Mouse (Mus musculus) midbrain, embryonic 16.5 days (tissue): ENCODE data around the gene Dnaaf1. TPM values are rescaled to one million over a fixed set of nuclear protein-coding genes. Genes with fewer than 3 reads are reported as not detected.

Experiments
- ATAC-seq: fragments of 200-750 bp; cut with Nextera tagmentation; 2 replicates; pipeline ENCODE4 v1.8.0; 2017; ENCODE audit warnings: moderate TSS enrichment
- H3K27ac ChIP-seq: fragments of 300-500 bp; sonication (generic); 2 replicates; pipeline ENCODE4 v1.5.1; 2014; ENCODE audit warnings: mild to moderate bottlenecking, low read length, mixed read lengths
- H3K27me3 ChIP-seq: fragments of 300-500 bp; sonication (generic); 2 replicates; pipeline ENCODE4 v1.6.1; 2014; ENCODE audit warnings: low read depth, low read length, mixed read lengths; ENCODE audit not compliant: control insufficient read depth, insufficient read depth
- H3K36me3 ChIP-seq: fragments of 300-500 bp; sonication (generic); 2 replicates; pipeline ENCODE4 v1.6.1; 2014; ENCODE audit warnings: mild to moderate bottlenecking, low read length, moderate library complexity, mixed read lengths; ENCODE audit not compliant: control insufficient read depth, insufficient read depth
- H3K4me1 ChIP-seq: fragments of 300-500 bp; sonication (generic); 2 replicates; pipeline ENCODE4 v1.6.1; 2014; ENCODE audit warnings: mild to moderate bottlenecking, low read length, mixed read lengths; ENCODE audit not compliant: control insufficient read depth, insufficient read depth
- H3K4me2 ChIP-seq: fragments of 300-500 bp; sonication (generic); 2 replicates; pipeline ENCODE4 v1.6.1; 2014; ENCODE audit warnings: mild to moderate bottlenecking, low read length, mixed read lengths
- H3K4me3 ChIP-seq: fragments of 300-500 bp; sonication (generic); 2 replicates; pipeline ENCODE4 v1.5.1; 2014; ENCODE audit warnings: low read depth, mild to moderate bottlenecking, low read length, moderate library complexity, mixed read lengths
- H3K9ac ChIP-seq: fragments of 300-500 bp; sonication (generic); 2 replicates; pipeline ENCODE4 v1.6.1; 2014; ENCODE audit warnings: low read depth, low read length, mixed read lengths
- H3K9me3 ChIP-seq: fragments of 300-500 bp; sonication (generic); replicated peaks from 2 replicates; pipeline ENCODE4 v1.6.1; 2014; ENCODE audit warnings: mild to moderate bottlenecking, low read length, mixed read lengths; ENCODE audit not compliant: control insufficient read depth, poor library complexity, severe bottlenecking
- WGBS: fragments of 180-500 bp; shearing (Covaris S2); extraction: QIAGEN DNeasy Blood & Tissue Kit; methylation state at CpG from one replicate; pipeline ENCODE4 v1.1.7; 2014; 5-methylcytosine and 5-hydroxymethylcytosine counted together
- polyA plus RNA-seq: library from polyadenylated mRNA; unstranded; fragments of >200 nt; fragmentation: Nextera tagmentation; extraction: Ambion mirVana; gene quantifications from 2 replicates; pipeline ENCODE4 v1.2.1, GENCODE M21; 2015

Gene Dnaaf1
- polyA plus RNA-seq, 1 experiment from 2014 or later, result 0.83 TPM

DNA sequence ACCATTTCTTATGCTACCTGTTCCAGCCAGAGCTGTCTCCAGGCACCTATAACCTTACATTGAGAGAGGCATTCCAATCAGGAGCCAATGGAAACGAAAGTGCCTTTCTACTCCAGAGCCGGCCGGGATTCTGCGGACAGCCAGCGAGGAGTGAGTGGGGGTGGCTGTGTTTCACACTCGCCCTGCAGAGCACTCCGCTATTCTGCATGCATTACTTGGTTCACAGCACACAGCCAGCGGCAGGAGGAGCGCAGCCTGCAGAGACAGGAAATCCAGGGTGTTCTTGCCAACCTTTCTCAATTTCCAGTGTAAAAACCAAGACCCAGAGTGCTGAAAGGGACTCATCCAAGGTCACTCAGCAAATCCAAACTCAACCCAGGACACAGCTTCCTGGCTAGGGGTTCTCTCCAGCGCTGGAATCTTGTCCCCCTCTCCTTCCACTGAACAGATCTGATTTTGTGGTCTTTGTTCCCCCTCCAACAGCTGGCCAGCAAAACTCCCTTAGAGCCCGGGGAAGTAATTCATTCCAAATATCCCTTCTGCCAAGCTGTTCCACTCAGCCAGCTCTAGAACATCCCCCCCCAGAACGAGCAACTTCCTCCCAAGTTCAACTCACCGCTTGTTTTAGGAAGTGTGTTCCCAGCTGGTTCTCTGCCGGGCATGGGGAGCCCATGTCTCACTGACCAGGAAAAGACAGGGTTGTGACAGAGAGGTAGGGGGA, 59.7 kb downstream of the Dnaaf1 start:
- Histone ChIP-seq H3K4me2 (no peak overlapping the region), H3K4me3 (no peak overlapping the region), H3K27ac (no peak overlapping the region), H3K9ac (no peak overlapping the region), H3K4me1 (peaks cover 4% of the 10 kb centered on the region; the same call in 1 of the 2 replicates), H3K9me3 (no peaks in the 10 kb centered on the region), H3K27me3 (peaks cover 9% of the 10 kb centered on the region; the same call in 1 of the 2 replicates), H3K36me3 (no peaks in the 10 kb centered on the region)
- 14% methylated on average over 14 of the region's 14 CpGs for WGBS
- no peak for ATAC-seq

DNA sequence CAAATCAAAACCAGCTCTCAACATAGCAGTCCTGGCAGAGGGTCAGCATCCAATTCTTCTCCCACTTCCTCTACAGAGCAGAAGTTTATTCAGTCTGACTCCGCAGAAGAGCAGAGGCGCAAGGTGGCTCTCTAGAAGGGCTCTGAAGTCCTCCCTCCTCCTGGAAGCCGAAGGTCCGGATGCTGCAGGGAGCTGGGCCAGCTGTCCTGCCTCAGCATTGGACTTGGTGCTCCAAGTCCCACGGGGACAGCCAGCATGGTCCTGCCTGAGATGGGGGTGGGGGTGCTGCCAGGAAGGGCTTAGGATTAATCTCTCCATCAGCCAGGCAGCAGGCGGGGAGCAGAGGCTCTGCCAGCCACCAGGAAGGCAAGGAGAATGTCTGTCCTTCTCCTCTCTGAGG, 60.3 kb downstream of the Dnaaf1 start, which contains the start of gene Kcng4:
TSS of gene Kcng4 (minus strand) at position 303 of the 400 bp plus-strand sequence.
- Histone ChIP-seq H3K4me1 (peaks cover 4% of the 10 kb centered on the region; the same call in 1 of the 2 replicates), H3K9ac (no peak within 1 kb of the TSS), H3K27ac (no peak within 1 kb of the TSS), H3K4me3 (no peak within 1 kb of the TSS), H3K27me3 (peaks cover 9% of the 10 kb centered on the region; the same call in 1 of the 2 replicates), H3K9me3 (no peaks in the 10 kb centered on the region), H3K36me3 (no peaks in the 10 kb centered on the region), H3K4me2 (no peak within 1 kb of the TSS)
- no peak for ATAC-seq
- WGBS, result 25% methylated on average over 6 of the region's 6 CpGs

DNA sequence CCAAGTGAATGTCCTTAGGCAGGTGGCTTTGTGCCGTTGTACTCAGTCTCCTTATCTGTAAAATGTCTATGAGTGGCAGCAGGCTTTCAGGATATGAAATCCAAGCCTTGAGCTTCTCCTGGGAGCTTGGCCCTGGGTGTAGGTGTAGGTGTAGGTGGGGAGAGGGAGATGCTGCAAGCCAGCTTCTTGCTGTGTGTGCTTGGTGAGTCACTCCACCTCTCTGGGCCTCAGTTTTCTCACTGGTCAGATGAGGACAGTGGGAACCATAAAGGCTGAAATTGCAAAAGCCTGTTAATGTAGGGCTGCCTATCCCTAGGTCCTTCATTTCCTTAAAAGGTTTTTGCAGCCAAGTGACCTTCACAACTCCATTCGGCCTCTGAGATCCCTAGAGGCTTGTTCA, 60.9 kb downstream of the Dnaaf1 start:
- Histone ChIP-seq H3K9me3 (no peaks in the 10 kb centered on the region), H3K27me3 (peaks cover 9% of the 10 kb centered on the region; the same call in 1 of the 2 replicates), H3K36me3 (no peaks in the 10 kb centered on the region), H3K9ac (no peak overlapping the region), H3K4me2 (no peak overlapping the region), H3K4me1 (peaks cover 4% of the 10 kb centered on the region; the same call in 1 of the 2 replicates), H3K27ac (no peak overlapping the region), H3K4me3 (no peak overlapping the region)
- WGBS, result 60% methylated on average over 2 of the region's 2 CpGs
- no peak for ATAC-seq

DNA sequence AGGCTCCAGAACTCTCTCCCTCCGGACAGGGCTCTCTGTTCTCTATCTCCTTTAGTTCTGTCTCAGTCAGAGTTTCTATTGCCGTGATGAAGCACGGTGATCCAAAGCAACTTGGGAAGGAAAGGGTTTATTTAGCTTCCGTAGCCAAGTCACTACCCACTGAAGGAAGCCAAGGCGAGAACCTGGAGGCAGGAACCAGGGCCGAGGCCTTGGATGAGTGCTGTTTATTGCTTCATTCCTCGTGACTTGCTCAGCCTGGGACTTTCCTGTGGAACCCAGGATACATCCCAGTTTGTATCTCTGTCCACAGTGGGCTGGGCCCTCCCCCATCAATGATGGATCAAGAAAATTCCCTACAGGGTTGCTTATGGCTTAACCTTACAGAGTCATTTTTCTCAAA, 61.7 kb downstream of the Dnaaf1 start:
- Histone ChIP-seq H3K9me3 (no peaks in the 10 kb centered on the region), H3K4me1 (peaks cover 4% of the 10 kb centered on the region; the same call in 1 of the 2 replicates), H3K4me2 (no peak overlapping the region), H3K36me3 (no peaks in the 10 kb centered on the region), H3K27ac (no peak overlapping the region), H3K9ac (no peak overlapping the region), H3K4me3 (no peak overlapping the region), H3K27me3 (peaks cover 9% of the 10 kb centered on the region; the same call in 1 of the 2 replicates)
- WGBS, result 72% methylated on average over 7 of the region's 7 CpGs
- no peak for ATAC-seq

DNA sequence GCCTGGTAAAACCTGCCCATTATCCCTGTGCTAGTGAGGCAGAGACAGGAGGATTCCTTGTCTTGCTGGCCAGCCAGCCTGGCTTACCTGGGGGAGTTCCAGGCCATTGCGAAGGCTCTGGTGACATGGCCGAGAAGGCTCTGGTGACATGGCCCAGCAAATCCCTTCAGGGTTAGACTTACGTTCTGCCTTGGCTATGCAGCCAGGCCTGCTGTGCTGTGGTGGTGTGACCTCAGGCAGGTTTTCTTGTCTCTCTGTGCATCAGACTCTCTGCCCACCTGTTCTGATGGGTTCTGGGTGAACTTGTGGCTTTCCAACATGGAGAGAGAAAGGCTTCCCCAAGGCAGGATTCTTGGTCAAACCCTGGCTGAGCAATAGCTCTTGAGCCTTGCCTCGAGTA, 62.3 kb downstream of the Dnaaf1 start:
- Histone ChIP-seq H3K4me2 (no peak overlapping the region), H3K27me3 (peaks cover 9% of the 10 kb centered on the region; the same call in 1 of the 2 replicates), H3K9ac (no peak overlapping the region), H3K36me3 (no peaks in the 10 kb centered on the region), H3K4me3 (no peak overlapping the region), H3K27ac (no peak overlapping the region), H3K9me3 (no peaks in the 10 kb centered on the region), H3K4me1 (peaks cover 4% of the 10 kb centered on the region; the same call in 1 of the 2 replicates)
- ATAC-seq, result no peak
- 87% methylated on average over 4 of the region's 4 CpGs for WGBS

DNA sequence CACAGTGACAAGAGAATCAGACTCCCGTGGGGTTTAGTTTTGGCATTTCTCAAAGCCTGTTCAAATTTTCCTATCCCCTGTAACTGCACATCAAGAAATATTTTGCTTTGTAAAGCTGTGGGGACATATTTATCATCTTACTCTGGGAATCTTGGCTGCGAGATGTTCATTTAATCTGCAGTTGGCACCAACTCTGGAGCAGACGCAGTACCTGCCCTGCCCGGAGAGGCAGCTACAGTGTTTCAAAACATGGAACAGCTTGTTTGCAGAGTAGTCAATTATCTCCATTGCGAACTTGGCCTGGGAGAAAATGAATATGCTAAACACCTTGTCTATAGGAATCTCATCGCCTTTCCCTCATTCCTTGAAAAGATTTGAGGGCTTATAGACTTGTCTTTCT, 63.2 kb downstream of the Dnaaf1 start:
- Histone ChIP-seq H3K4me3 (no peak overlapping the region), H3K9me3 (no peaks in the 10 kb centered on the region), H3K4me2 (no peak overlapping the region), H3K36me3 (no peaks in the 10 kb centered on the region), H3K27me3 (peaks cover 9% of the 10 kb centered on the region; the same call in 1 of the 2 replicates), H3K27ac (no peak overlapping the region), H3K4me1 (peaks cover 4% of the 10 kb centered on the region; the same call in 1 of the 2 replicates), H3K9ac (no peak overlapping the region)
- ATAC-seq, result no peak
- 73% methylated on average over 6 of the region's 6 CpGs for WGBS

DNA sequence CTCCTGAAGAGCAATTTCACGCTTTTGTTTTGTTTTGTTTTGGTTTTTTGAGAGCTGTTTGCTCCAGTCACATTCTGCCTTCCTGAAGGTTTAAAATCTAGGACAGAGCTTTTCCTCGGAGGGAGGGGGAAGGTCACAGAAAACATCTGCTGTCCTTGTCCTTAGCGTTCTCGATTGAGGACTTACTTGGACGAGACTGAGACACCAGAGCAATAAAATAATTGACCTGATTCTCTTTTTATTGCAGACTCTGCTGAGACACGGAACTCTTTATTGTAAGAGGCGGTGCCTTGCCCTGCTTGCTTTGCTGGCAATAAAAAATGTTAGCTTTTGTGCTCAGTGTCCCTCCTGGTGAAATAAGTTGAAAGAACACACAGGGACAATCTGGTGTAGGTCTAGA, 64.8 kb downstream of the Dnaaf1 start:
- Histone ChIP-seq H3K27ac (no peak overlapping the region), H3K9me3 (no peaks in the 10 kb centered on the region), H3K27me3 (peaks cover 4% of the 10 kb centered on the region; the same call in 1 of the 2 replicates), H3K4me2 (no peak overlapping the region), H3K36me3 (no peaks in the 10 kb centered on the region), H3K4me3 (no peak overlapping the region), H3K9ac (no peak overlapping the region), H3K4me1 (peaks cover 6% of the 10 kb centered on the region; the same call in 1 of the 2 replicates)
- WGBS, result 64% methylated on average over 7 of the region's 7 CpGs
- no peak for ATAC-seq

DNA sequence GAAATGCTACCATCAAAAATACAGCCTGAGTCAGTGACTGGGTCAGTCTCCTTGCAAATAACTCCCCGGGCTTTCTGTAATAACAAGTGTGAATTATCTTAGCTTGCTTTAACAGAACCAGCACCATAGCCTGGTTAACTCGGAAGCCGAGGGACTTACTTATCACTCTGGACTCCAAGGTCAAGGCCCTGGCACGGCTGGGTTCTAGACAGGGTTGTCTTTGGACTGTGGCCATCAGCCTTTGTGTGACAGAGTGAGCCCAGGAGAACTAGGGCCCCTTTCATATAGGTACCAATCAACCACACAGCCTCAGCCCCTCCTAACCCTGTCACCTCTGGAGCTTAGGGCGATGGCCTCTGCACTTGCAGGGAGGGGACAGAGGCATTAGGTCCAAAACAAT, 66.0 kb downstream of the Dnaaf1 start:
- no peaks in the 10 kb centered on the region for H3K36me3 ChIP-seq
- H3K27ac ChIP-seq, result no peak overlapping the region
- H3K9me3 ChIP-seq, result no peaks in the 10 kb centered on the region
- no peak overlapping the region for H3K9ac ChIP-seq
- H3K4me1 ChIP-seq, result peaks cover 4% of the 10 kb centered on the region; the same call in 1 of the 2 replicates
- WGBS, result 85% methylated on average over 5 of the region's 5 CpGs
- no peak for ATAC-seq
- H3K27me3 ChIP-seq, result no peaks in the 10 kb centered on the region
- no peak overlapping the region for H3K4me3 ChIP-seq
- H3K4me2 ChIP-seq, result no peak overlapping the region

DNA sequence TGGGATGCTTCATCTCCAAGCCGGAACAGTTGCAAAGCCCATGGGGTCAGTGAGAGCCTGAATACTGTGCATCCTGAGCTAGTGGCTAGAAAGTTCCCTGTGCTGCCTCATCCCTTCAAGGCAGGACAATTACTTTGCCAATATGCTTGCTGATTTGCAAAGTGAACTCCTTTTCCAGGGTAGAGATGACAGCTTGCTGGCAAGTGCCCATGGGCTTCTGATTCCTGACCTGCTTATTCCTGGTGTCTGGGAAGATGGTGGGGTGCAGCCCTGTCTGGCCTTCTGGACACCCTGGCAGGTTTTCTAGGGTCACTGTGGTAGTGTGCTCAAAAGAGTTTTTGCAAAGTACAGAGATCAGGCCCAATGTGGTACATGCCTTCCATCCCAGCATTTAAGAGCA, 67.9 kb downstream of the Dnaaf1 start:
- H3K27me3 ChIP-seq, result no peaks in the 10 kb centered on the region
- no peak overlapping the region for H3K4me3 ChIP-seq
- H3K4me1 ChIP-seq, result peaks cover 4% of the 10 kb centered on the region; the same call in 1 of the 2 replicates
- ATAC-seq, result no peak
- WGBS, result 92% methylated on average over 1 of the region's 1 CpGs
- no peak overlapping the region for H3K27ac ChIP-seq
- H3K9ac ChIP-seq, result no peak overlapping the region
- H3K4me2 ChIP-seq, result no peak overlapping the region
- H3K36me3 ChIP-seq, result no peaks in the 10 kb centered on the region
- H3K9me3 ChIP-seq, result no peaks in the 10 kb centered on the region
